Mouse (Mus musculus): Measurements from ENCODE around the gene Hopx. TPM values are rescaled to one million over a fixed set of nuclear protein-coding genes. Genes with fewer than 3 reads are reported as not detected.

Gene Hopx
- 2.4 and 3.6 TPM in 2 replicates for polyA plus RNA-seq (2014; fragmentation: Nextera tagmentation; extraction: Ambion mirVana)

DNA sequence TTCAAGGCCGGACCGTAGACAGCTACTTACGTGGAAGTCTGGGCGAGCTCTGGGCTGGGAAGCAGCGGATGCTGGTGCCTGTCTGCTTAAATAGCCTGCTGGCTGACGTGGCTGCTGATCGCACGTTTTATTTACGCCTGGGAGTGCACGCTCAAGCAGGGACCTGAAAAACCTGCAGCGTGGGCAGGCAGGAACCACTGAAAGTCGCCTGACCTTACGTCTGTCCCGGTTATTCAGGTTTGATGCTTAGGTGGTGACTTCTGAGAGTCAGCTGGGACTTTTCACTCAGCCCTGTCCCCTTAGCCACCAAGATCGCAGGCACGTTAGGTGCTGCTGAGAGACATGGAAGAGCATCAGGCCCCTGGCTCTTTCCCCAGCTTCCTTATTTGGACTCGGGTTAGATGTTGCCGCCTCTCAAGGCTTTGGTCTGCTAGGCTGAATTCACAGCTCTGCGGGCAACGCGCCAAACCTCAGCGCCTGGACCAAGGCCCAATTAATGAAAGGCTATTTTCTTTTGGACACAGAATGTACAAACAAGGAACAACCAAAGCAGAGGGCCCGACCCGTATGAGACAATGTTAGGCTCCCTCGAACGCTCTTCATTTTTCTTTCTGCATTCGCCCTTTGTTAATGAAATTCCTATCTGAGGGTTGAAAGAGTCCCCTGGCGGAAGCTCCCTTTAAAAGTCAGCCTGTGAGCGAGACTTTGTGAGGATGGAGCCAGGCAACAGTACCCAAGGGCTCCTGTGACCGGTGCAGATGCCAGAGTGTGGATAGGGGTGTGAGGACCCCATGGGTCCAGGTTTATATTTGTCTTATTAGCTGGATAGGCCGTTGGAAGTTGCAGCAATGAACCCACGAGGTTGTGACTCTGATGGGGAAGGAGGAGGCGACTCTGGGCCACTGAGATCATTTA is at the start of gene Hopx:
Gene Hopx, minus strand, starts transcription at position 305 of the 915 bp plus-strand sequence.
- DNase-seq (peak; percentile 95), ATAC-seq (ENCODE audit: insufficient read depth) (peak; percentile 84)
- H3K4me2 ChIP-seq = peak within 1 kb of the TSS; percentile 51
- 0 out of 2 replicates have a peak, but pooled peaks cover 4% of the 10 kb centered on the region for H3K4me1 ChIP-seq (ENCODE audit: insufficient read depth)
- H3K27me3 ChIP-seq (ENCODE audit: insufficient read depth, low read length) = no peaks in the 10 kb centered on the region
- WGBS = 22% methylated on average over 33 of the region's 33 CpGs
- peak within 1 kb of the TSS; percentile 1; the same call in 1 of the 2 replicates for H3K9ac ChIP-seq
- no peaks in the 10 kb centered on the region for H3K36me3 ChIP-seq (ENCODE audit: insufficient read depth)
- peak within 1 kb of the TSS; percentile 65; the same call in 1 of the 2 replicates for H3K27ac ChIP-seq (ENCODE audit: low read depth)
- H3K4me3 ChIP-seq (ENCODE audit: low read depth, low read length) = no peak within 1 kb of the TSS
- H3K9me3 ChIP-seq (ENCODE audit: low read depth, low read length) = no peaks in the 10 kb centered on the region
- peak; percentile 12; the same call in 1 of the 2 replicates for TF ChIP-seq CTCF (IDR thresholded peaks at IDR 0.05; ENCODE audit: low read depth)

- Histone ChIP-seq H3K27ac (ENCODE audit: low read depth) (no peak overlapping the region), H3K9me3 (ENCODE audit: low read depth, low read length) (no peaks in the 10 kb centered on the region), H3K4me1 (ENCODE audit: insufficient read depth) (no peaks in the 10 kb centered on the region; the same call in 1 of the 2 replicates), H3K27me3 (ENCODE audit: insufficient read depth, low read length) (no peaks in the 10 kb centered on the region), H3K4me2 (no peak overlapping the region), H3K4me3 (ENCODE audit: low read depth, low read length) (no peak overlapping the region), H3K36me3 (ENCODE audit: insufficient read depth) (no peaks in the 10 kb centered on the region), H3K9ac (no peak overlapping the region)
- 80% methylated on average over 7 of the region's 7 CpGs for WGBS
- no peak for DNase-seq
- no peak for TF ChIP-seq CTCF (IDR thresholded peaks at IDR 0.05; ENCODE audit: low read depth)
- no peak for ATAC-seq (ENCODE audit: insufficient read depth)
Measured at GRCm38 (mm10) chr5:77163597-77163996, 48.7 kb upstream of the Hopx start.

- Histone ChIP-seq H3K4me2 (no peak overlapping the region), H3K4me1 (ENCODE audit: insufficient read depth) (no peaks in the 10 kb centered on the region; the same call in 1 of the 2 replicates), H3K36me3 (ENCODE audit: insufficient read depth) (no peaks in the 10 kb centered on the region), H3K27ac (ENCODE audit: low read depth) (no peak overlapping the region), H3K27me3 (ENCODE audit: insufficient read depth, low read length) (no peaks in the 10 kb centered on the region), H3K9me3 (ENCODE audit: low read depth, low read length) (no peaks in the 10 kb centered on the region), H3K9ac (no peak overlapping the region), H3K4me3 (ENCODE audit: low read depth, low read length) (no peak overlapping the region)
- WGBS = 92% methylated on average over 3 of the region's 3 CpGs
- DNase-seq (no peak), ATAC-seq (ENCODE audit: insufficient read depth) (no peak)
- no peak for TF ChIP-seq CTCF (IDR thresholded peaks at IDR 0.05; ENCODE audit: low read depth)
Measured at GRCm38 (mm10) chr5:77162566-77162965, 47.6 kb upstream of the Hopx start.

DNA sequence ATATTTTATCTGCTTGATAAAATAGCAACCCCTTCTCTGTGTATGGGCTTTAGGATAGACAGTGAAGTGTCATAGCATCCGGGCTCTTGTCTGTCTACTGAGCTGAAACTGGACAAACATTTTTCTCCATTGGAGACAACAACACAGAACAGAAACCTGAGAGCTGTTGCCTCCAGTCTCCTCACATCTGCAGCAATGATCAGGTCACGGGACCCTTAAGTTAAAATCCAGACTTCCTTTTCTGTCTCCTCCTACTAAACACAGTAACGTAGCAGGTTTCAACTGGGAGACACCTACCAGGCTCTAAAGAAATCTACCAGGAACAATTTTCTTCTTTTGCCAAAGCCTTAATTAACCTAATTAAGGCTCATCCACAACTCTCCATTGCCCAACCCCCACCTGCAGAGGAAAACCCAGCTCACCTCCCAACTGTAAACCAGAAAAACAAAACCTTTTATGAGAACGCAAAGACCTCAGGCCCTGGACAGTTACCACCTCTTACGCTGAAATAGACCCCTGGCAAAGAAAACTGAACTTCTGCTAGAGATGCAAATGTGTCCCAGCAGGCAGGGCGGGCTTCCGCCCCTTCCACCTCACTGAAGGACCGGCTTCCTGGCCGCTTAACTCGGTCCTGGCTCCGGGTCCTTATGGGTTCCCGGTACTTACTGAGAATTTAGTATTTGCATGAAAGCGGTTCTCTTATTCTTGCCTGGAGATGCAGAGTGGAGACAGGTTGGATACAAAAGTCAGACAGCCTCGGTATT is 43.0 kb upstream of the Hopx start:
- Histone ChIP-seq H3K27me3 (ENCODE audit: insufficient read depth, low read length) (no peaks in the 10 kb centered on the region), H3K9ac (no peak overlapping the region), H3K4me2 (no peak overlapping the region), H3K9me3 (ENCODE audit: low read depth, low read length) (no peaks in the 10 kb centered on the region), H3K4me3 (ENCODE audit: low read depth, low read length) (no peak overlapping the region), H3K36me3 (ENCODE audit: insufficient read depth) (no peaks in the 10 kb centered on the region), H3K27ac (ENCODE audit: low read depth) (no peak overlapping the region), H3K4me1 (ENCODE audit: insufficient read depth) (peaks cover 13% of the 10 kb centered on the region)
- WGBS = 53% methylated on average over 14 of the region's 14 CpGs
- no peak for TF ChIP-seq CTCF (IDR thresholded peaks at IDR 0.05; ENCODE audit: low read depth)
- ATAC-seq (ENCODE audit: insufficient read depth) = no peak
- no peak for DNase-seq

GRCm38 (mm10) chr5:77156938-77157337 is 42.0 kb upstream of the Hopx start:
- no peak overlapping the region for H3K4me3 ChIP-seq (ENCODE audit: low read depth, low read length)
- ATAC-seq (ENCODE audit: insufficient read depth) = no peak
- TF ChIP-seq CTCF (IDR thresholded peaks at IDR 0.05; ENCODE audit: low read depth) = no peak
- no peaks in the 10 kb centered on the region for H3K9me3 ChIP-seq (ENCODE audit: low read depth, low read length)
- H3K9ac ChIP-seq = no peak overlapping the region
- no peaks in the 10 kb centered on the region for H3K27me3 ChIP-seq (ENCODE audit: insufficient read depth, low read length)
- peaks cover 13% of the 10 kb centered on the region for H3K4me1 ChIP-seq (ENCODE audit: insufficient read depth)
- no peak for DNase-seq
- H3K4me2 ChIP-seq = no peak overlapping the region
- no peaks in the 10 kb centered on the region for H3K36me3 ChIP-seq (ENCODE audit: insufficient read depth)
- 58% methylated on average over 5 of the region's 5 CpGs for WGBS
- H3K27ac ChIP-seq (ENCODE audit: low read depth) = no peak overlapping the region

- ATAC-seq (ENCODE audit: insufficient read depth) = no peak
- no peak for TF ChIP-seq CTCF (IDR thresholded peaks at IDR 0.05; ENCODE audit: low read depth)
- H3K27me3 ChIP-seq (ENCODE audit: insufficient read depth, low read length) = no peaks in the 10 kb centered on the region
- H3K4me3 ChIP-seq (ENCODE audit: low read depth, low read length) = no peak overlapping the region
- no peak for DNase-seq
- WGBS = 80% methylated on average over 12 of the region's 12 CpGs
- peak overlapping the region; percentile 50; the same call in 1 of the 2 replicates for H3K27ac ChIP-seq (ENCODE audit: low read depth)
- H3K36me3 ChIP-seq (ENCODE audit: insufficient read depth) = no peaks in the 10 kb centered on the region
- no peaks in the 10 kb centered on the region for H3K9me3 ChIP-seq (ENCODE audit: low read depth, low read length)
- no peak overlapping the region for H3K9ac ChIP-seq
- H3K4me1 ChIP-seq (ENCODE audit: insufficient read depth) = peaks cover 13% of the 10 kb centered on the region
- H3K4me2 ChIP-seq = no peak overlapping the region
Measured at GRCm38 (mm10) chr5:77155526-77155925, 40.6 kb upstream of the Hopx start.

DNA sequence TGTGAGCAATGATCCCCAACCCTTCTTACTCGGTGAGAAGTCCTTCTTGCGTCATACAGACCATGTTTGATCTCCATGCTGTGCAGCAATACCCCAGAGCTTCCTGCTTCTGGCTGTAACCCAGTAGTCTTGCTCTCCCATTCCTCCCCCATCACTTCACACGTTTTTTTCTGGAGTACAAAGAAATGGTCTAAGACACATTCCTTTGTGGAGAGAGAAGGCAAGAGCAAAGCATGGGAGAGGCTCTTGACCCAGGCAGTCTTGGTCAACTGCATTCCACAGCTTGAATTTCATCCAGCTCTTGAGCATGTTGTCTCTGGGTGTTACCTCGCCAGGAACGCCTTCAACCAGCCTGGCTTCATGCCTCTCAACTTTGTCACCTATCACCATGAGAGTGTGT is 39.9 kb upstream of the Hopx start:
- Histone ChIP-seq H3K27ac (ENCODE audit: low read depth) (peak overlapping the region; percentile 50), H3K4me3 (ENCODE audit: low read depth, low read length) (no peak overlapping the region), H3K4me1 (ENCODE audit: insufficient read depth) (peaks cover 13% of the 10 kb centered on the region), H3K36me3 (ENCODE audit: insufficient read depth) (no peaks in the 10 kb centered on the region), H3K27me3 (ENCODE audit: insufficient read depth, low read length) (no peaks in the 10 kb centered on the region), H3K4me2 (no peak overlapping the region), H3K9ac (no peak overlapping the region), H3K9me3 (ENCODE audit: low read depth, low read length) (no peaks in the 10 kb centered on the region)
- peak; percentile 78 for DNase-seq
- 35% methylated on average over 5 of the region's 5 CpGs for WGBS
- TF ChIP-seq CTCF (IDR thresholded peaks at IDR 0.05; ENCODE audit: low read depth) = no peak
- peak; percentile 90 for ATAC-seq (ENCODE audit: insufficient read depth)
